Mouse (Mus musculus) granulocyte monocyte progenitor cell, adult 5-6 weeks (primary cell): ENCODE results near the gene Psd. TPM values are rescaled to one million over a fixed set of nuclear protein-coding genes. Genes with fewer than 3 reads are reported as not detected.

Experiments used
- ATAC-seq: replicated peaks from 2 replicates; pipeline ENCODE4 v1.8.0; 2016; ENCODE audit warnings: mild to moderate bottlenecking, moderate TSS enrichment, inconsistent platforms; ENCODE audit not compliant: poor library complexity, severe bottlenecking
- total RNA-seq, 2 experiments: library from RNA; stranded (forward) in 1 of 2; stranded (reverse) in 1 of 2; fragments of 200-712, 200-1000 nt in 1 of 2; fragments of >200 nt in 1 of 2; fragmentation: Nextera tagmentation in 1 of 2; gene quantifications; 2 replicates each; pipeline ENCODE4 v1.2.3; 2014 to 2017

Gene Psd
- not detected in 2 replicates for total RNA-seq (2014; fragmentation: Nextera tagmentation)
- not detected in 2 replicates for total RNA-seq (2017)

- ATAC-seq = peak; percentile 25; the same call in 1 of the 2 replicates
Measured at GRCm38 (mm10) chr19:46326756-46327305, at the start of gene Psd. Psd (minus strand) TSS chr19:46327156.

- ATAC-seq = no peak
Measured at GRCm38 (mm10) chr19:46375891-46376290, 48.9 kb upstream of the Psd start.

GRCm38 (mm10) chr19:46375489-46375888 lies 48.5 kb upstream of the Psd start:
- no peak for ATAC-seq

- ATAC-seq = peak; percentile 63
Measured at GRCm38 (mm10) chr19:46374477-46375088, 47.6 kb upstream of the Psd start.

GRCm38 (mm10) chr19:46369204-46369603 lies 42.2 kb upstream of the Psd start:
- ATAC-seq = peak; percentile 78

GRCm38 (mm10) chr19:46367798-46368590 lies 41.0 kb upstream of the Psd start:
- ATAC-seq = no peak

- peak; percentile 79 for ATAC-seq
Measured at GRCm38 (mm10) chr19:46363294-46364009, 36.5 kb upstream of the Psd start.

- ATAC-seq = no peak
Measured at GRCm38 (mm10) chr19:46362104-46362503, 35.1 kb upstream of the Psd start.

- peak; percentile 6 for ATAC-seq
Measured at GRCm38 (mm10) chr19:46358381-46358780, 31.4 kb upstream of the Psd start.

GRCm38 (mm10) chr19:46357344-46358280 lies 30.7 kb upstream of the Psd start:
- peak; percentile 75 for ATAC-seq

GRCm38 (mm10) chr19:46356701-46357138 lies 29.8 kb upstream of the Psd start:
- peak; percentile 85 for ATAC-seq

GRCm38 (mm10) chr19:46350168-46350932 lies 23.4 kb upstream of the Psd start, which contains the start of gene 2310034G01Rik:
2310034G01Rik (minus strand) TSS chr19:46350302.
- ATAC-seq = peak; percentile 81

GRCm38 (mm10) chr19:46349550-46349949 lies 22.6 kb upstream of the Psd start:
- ATAC-seq = no peak

- peak; percentile 65 for ATAC-seq
Measured at GRCm38 (mm10) chr19:46348761-46349458, 22.0 kb upstream of the Psd start.

GRCm38 (mm10) chr19:46347936-46348668 lies 21.1 kb upstream of the Psd start:
- no peak for ATAC-seq

GRCm38 (mm10) chr19:46347146-46347545 lies 20.2 kb upstream of the Psd start:
- ATAC-seq = no peak

GRCm38 (mm10) chr19:46344710-46345419 lies 17.9 kb upstream of the Psd start:
- ATAC-seq = no peak
